ENCODE assay signal across 8 mouse cellular contexts in genomic region chr5:139409412-139409811, GRCm38 (mm10). TPM values are rescaled to one million over a fixed set of nuclear protein-coding genes. Genes with fewer than 3 reads are reported as not detected.
DNase-seq lines count a peak whose midpoint lies in the region; ATAC-seq and TF ChIP-seq lines count a peak whose summit lies in the region.

No protein-coding gene starts in this region.

- DNase-seq in adrenal gland, postnatal 14 days = peak; percentile 87
- DNase-seq in liver, postnatal 0 days = no peak
- no peak for DNase-seq in hindbrain, postnatal 0 days (ENCODE audit: low spot score)
- no peak for DNase-seq in cerebellum, adult 9-10 months
- DNase-seq in embryo, embryonic 10 days (ENCODE audit: low spot score) = no peak
- DNase-seq in left cerebral cortex, postnatal 25 days (ENCODE audit: low spot score in 2 of 2) = no peak

- TF ChIP-seq EP300 in liver, postnatal 0 days (IDR thresholded peaks at IDR 0.05; ENCODE audit: low read depth) = no peak

- intact Hi-C loops in left cerebral cortex, postnatal 25 days (cut with DNase I) = no loop called here

- peaks cover 50% of the 10 kb centered on the region for H3K4me1 ChIP-seq in heart, embryonic 13.5 days
- H3K4me1 ChIP-seq in liver, postnatal 0 days (ENCODE audit: insufficient read depth) = peaks cover 21% of the 10 kb centered on the region
- 0 out of 2 replicates have a peak, but pooled peaks cover 5% of the 10 kb centered on the region for H3K4me1 ChIP-seq in hindbrain, postnatal 0 days (ENCODE audit: insufficient read depth, low read length)

- H3K9ac ChIP-seq in heart, embryonic 13.5 days = no peak overlapping the region
- peak overlapping the region; percentile 26; the same call in 1 of the 2 replicates for H3K9ac ChIP-seq in liver, postnatal 0 days (replicated peaks)
- no peak overlapping the region for H3K9ac ChIP-seq in hindbrain, postnatal 0 days (replicated peaks; ENCODE audit: low read length)

- TF ChIP-seq CTCF in C2C12 (IDR thresholded peaks at IDR 0.05; ENCODE audit: control insufficient read depth, insufficient read depth, insufficient read length) = no peak
- no peak for TF ChIP-seq CTCF in liver, postnatal 0 days (IDR thresholded peaks at IDR 0.05; ENCODE audit: low read depth)
- TF ChIP-seq CTCF in hindbrain, postnatal 0 days (IDR thresholded peaks at IDR 0.05; ENCODE audit: low read depth) = no peak

- H3K27ac ChIP-seq in heart, embryonic 13.5 days (replicated peaks) = peak overlapping the region; percentile 64
- peak overlapping the region; percentile 65 for H3K27ac ChIP-seq in liver, postnatal 0 days (ENCODE audit: low read depth)
- no peak overlapping the region for H3K27ac ChIP-seq in hindbrain, postnatal 0 days

- no peaks in the 10 kb centered on the region for H3K79me2 ChIP-seq in C2C12 (ENCODE audit: control insufficient read depth, insufficient read depth)

- H3K27me3 ChIP-seq in C2C12 (ENCODE audit: control insufficient read depth, insufficient read depth, insufficient read length) = no peaks in the 10 kb centered on the region
- peaks cover 47% of the 10 kb centered on the region for H3K27me3 ChIP-seq in heart, embryonic 13.5 days (replicated peaks)
- H3K27me3 ChIP-seq in liver, postnatal 0 days (ENCODE audit: insufficient read depth, low read length) = no peaks in the 10 kb centered on the region
- H3K27me3 ChIP-seq in hindbrain, postnatal 0 days (ENCODE audit: insufficient read depth, low read length) = no peaks in the 10 kb centered on the region

- H3ac ChIP-seq in C2C12 (ENCODE audit: control insufficient read depth, insufficient read length, low read depth) = peak overlapping the region; percentile 20

- H3K9me3 ChIP-seq in heart, embryonic 13.5 days = no peaks in the 10 kb centered on the region
- no peaks in the 10 kb centered on the region for H3K9me3 ChIP-seq in liver, postnatal 0 days (ENCODE audit: low read length)
- H3K9me3 ChIP-seq in hindbrain, postnatal 0 days (ENCODE audit: low read length) = no peaks in the 10 kb centered on the region

- H3K4me2 ChIP-seq in heart, embryonic 13.5 days = no peak overlapping the region
- H3K4me2 ChIP-seq in liver, postnatal 0 days (ENCODE audit: low read depth, low read length) = peak overlapping the region; percentile 7; the same call in 1 of the 2 replicates
- H3K4me2 ChIP-seq in hindbrain, postnatal 0 days (ENCODE audit: low read depth, low read length) = no peak overlapping the region

- no peaks in the 10 kb centered on the region for H3K36me3 ChIP-seq in C2C12 (ENCODE audit: control insufficient read depth, insufficient read depth)
- H3K36me3 ChIP-seq in heart, embryonic 13.5 days = peaks cover 3% of the 10 kb centered on the region; the same call in 1 of the 2 replicates
- H3K36me3 ChIP-seq in liver, postnatal 0 days (replicated peaks; ENCODE audit: insufficient read depth, low read length) = no peaks in the 10 kb centered on the region; the same call in 1 of the 2 replicates
- no peaks in the 10 kb centered on the region for H3K36me3 ChIP-seq in hindbrain, postnatal 0 days (ENCODE audit: insufficient read depth, low read length)

- whole genome bisulfite sequencing in heart, embryonic 13.5 days = 47% methylated on average over 12 of the region's 12 CpGs
- 56% methylated on average over 12 of the region's 12 CpGs for WGBS in liver, postnatal 0 days (ENCODE audit: insufficient replicate concordance)
- WGBS in hindbrain, postnatal 0 days = 62% methylated on average over 12 of the region's 12 CpGs

- no peaks in the 10 kb centered on the region for H3K79me3 ChIP-seq in C2C12 (ENCODE audit: low read depth)

- H3K4me3 ChIP-seq in C2C12 (ENCODE audit: insufficient read depth, poor library complexity, severe bottlenecking) = no peak overlapping the region
- H3K4me3 ChIP-seq in heart, embryonic 13.5 days = no peak overlapping the region
- no peak overlapping the region for H3K4me3 ChIP-seq in liver, postnatal 0 days (ENCODE audit: low read depth, low read length)
- no peak overlapping the region for H3K4me3 ChIP-seq in hindbrain, postnatal 0 days (ENCODE audit: low read length)

- ATAC-seq in heart, embryonic 13.5 days (ENCODE audit: extremely low read depth, insufficient number of reproducible peaks, low FRiP score, low TSS enrichment) = peak; percentile 48
- peak; percentile 26 for ATAC-seq in liver, postnatal 0 days
- no peak for ATAC-seq in hindbrain, postnatal 0 days

TF ChIP-seq in C2C12, 6 proteins besides CTCF, POLR2A, EP300 and RAD21:
- TF ChIP-seq MYOG (IDR thresholded peaks at IDR 0.05; ENCODE audit: control insufficient read depth, extremely low read depth, insufficient read length) (no peak), CEBPB (IDR thresholded peaks at IDR 0.05; ENCODE audit: low read depth) (no peak), MAX (IDR thresholded peaks at IDR 0.05) (peak; percentile 45), USF1 (IDR thresholded peaks at IDR 0.05; ENCODE audit: low read depth) (peak; percentile 40), MYOD1 (IDR thresholded peaks at IDR 0.05; ENCODE audit: control insufficient read depth, insufficient read length, low read depth) (no peak), FOSL1 (IDR thresholded peaks at IDR 0.05; ENCODE audit: insufficient read depth, low read length, poor library complexity, severe bottlenecking) (no peak)
TF ChIP-seq in C2C12: peak in this region for 2.

RNA-seq across cellular contexts. Expression of gene C130050O18Rik, which starts 4.3 kb away (rescaled TPM):
- 0.20 TPM for polyA plus RNA-seq in C2C12 (2012; fragmentation: generic; extraction: Trizol)
- 0.30 TPM in 2 replicates for total RNA-seq in adrenal gland, postnatal 14 days (2021)
- polyA plus RNA-seq in heart, embryonic 13.5 days (2015; fragmentation: Nextera tagmentation; extraction: Ambion mirVana) = 0.24 and 0.34 TPM in 2 replicates
- polyA plus RNA-seq in liver, postnatal 0 days (2015; fragmentation: Nextera tagmentation; extraction: Ambion mirVana) = 1.9 and 2.0 TPM in 2 replicates
- total RNA-seq in hindbrain, postnatal 0 days (2014; rRNA removed) = 1.1 TPM in 1 of 2 replicates, not detected in the other
- 0.34 TPM in 1 of 2 replicates, not detected in the other for polyA plus RNA-seq in hindbrain, postnatal 0 days (2015; fragmentation: Nextera tagmentation; extraction: Ambion mirVana)
- total RNA-seq in left cerebral cortex, postnatal 25 days (2021) = under 1 TPM; 0.30 to 0.34 TPM

RNA-seq across cellular contexts. Expression of gene Gper1, which starts 13.5 kb away (rescaled TPM):
- polyA plus RNA-seq in C2C12 (2012; fragmentation: generic; extraction: Trizol) = 18.8 TPM
- 4.6 and 6.3 TPM in 2 replicates for total RNA-seq in adrenal gland, postnatal 14 days (2021)
- polyA plus RNA-seq in heart, embryonic 13.5 days (2015; fragmentation: Nextera tagmentation; extraction: Ambion mirVana) = 0.90 and 1.2 TPM in 2 replicates
- polyA plus RNA-seq in liver, postnatal 0 days (2015; fragmentation: Nextera tagmentation; extraction: Ambion mirVana) = 0.09 and 0.11 TPM in 2 replicates
- 5.8 and 9.6 TPM in 2 replicates for total RNA-seq in hindbrain, postnatal 0 days (2014; rRNA removed)
- polyA plus RNA-seq in hindbrain, postnatal 0 days (2015; fragmentation: Nextera tagmentation; extraction: Ambion mirVana) = 5.6 and 6.2 TPM in 2 replicates
- total RNA-seq in left cerebral cortex, postnatal 25 days (2021) = 1 to 10 TPM; 3.0 to 3.3 TPM

RNA-seq across cellular contexts. Expression of gene Gpr146, which starts 31.9 kb away (rescaled TPM):
- polyA plus RNA-seq in C2C12 (2012; fragmentation: generic; extraction: Trizol) = 1.7 TPM
- total RNA-seq in adrenal gland, postnatal 14 days (2021) = 12.1 and 14.8 TPM in 2 replicates
- polyA plus RNA-seq in heart, embryonic 13.5 days (2015; fragmentation: Nextera tagmentation; extraction: Ambion mirVana) = 7.0 and 8.8 TPM in 2 replicates
- 14.5 and 14.7 TPM in 2 replicates for polyA plus RNA-seq in liver, postnatal 0 days (2015; fragmentation: Nextera tagmentation; extraction: Ambion mirVana)
- 8.1 and 10.1 TPM in 2 replicates for total RNA-seq in hindbrain, postnatal 0 days (2014; rRNA removed)
- polyA plus RNA-seq in hindbrain, postnatal 0 days (2015; fragmentation: Nextera tagmentation; extraction: Ambion mirVana) = 3.7 and 4.4 TPM in 2 replicates
- 10 to 100 TPM; 12.0 to 13.5 TPM for total RNA-seq in left cerebral cortex, postnatal 25 days (2021)

RNA-seq across cellular contexts. Expression of gene 3110082I17Rik, which starts 50.9 kb away (rescaled TPM):
- polyA plus RNA-seq in C2C12 (2012; fragmentation: generic; extraction: Trizol) = 31.4 TPM
- 9.6 and 11.2 TPM in 2 replicates for total RNA-seq in adrenal gland, postnatal 14 days (2021)
- polyA plus RNA-seq in heart, embryonic 13.5 days (2015; fragmentation: Nextera tagmentation; extraction: Ambion mirVana) = 21.4 and 22.4 TPM in 2 replicates
- polyA plus RNA-seq in liver, postnatal 0 days (2015; fragmentation: Nextera tagmentation; extraction: Ambion mirVana) = 7.5 and 9.5 TPM in 2 replicates
- total RNA-seq in hindbrain, postnatal 0 days (2014; rRNA removed) = 6.1 and 12.8 TPM in 2 replicates
- 17.1 and 18.2 TPM in 2 replicates for polyA plus RNA-seq in hindbrain, postnatal 0 days (2015; fragmentation: Nextera tagmentation; extraction: Ambion mirVana)
- total RNA-seq in left cerebral cortex, postnatal 25 days (2021) = 10 to 100 TPM; 13.9 to 15.6 TPM

RNA-seq across cellular contexts. Expression of gene Cyp2w1, which starts 57.0 kb away (rescaled TPM):
- not detected for polyA plus RNA-seq in C2C12 (2012; fragmentation: generic; extraction: Trizol)
- not detected in 2 replicates for total RNA-seq in adrenal gland, postnatal 14 days (2021)
- polyA plus RNA-seq in heart, embryonic 13.5 days (2015; fragmentation: Nextera tagmentation; extraction: Ambion mirVana) = not detected in 2 replicates
- not detected in 2 replicates for polyA plus RNA-seq in liver, postnatal 0 days (2015; fragmentation: Nextera tagmentation; extraction: Ambion mirVana)
- not detected in 2 replicates for total RNA-seq in hindbrain, postnatal 0 days (2014; rRNA removed)
- polyA plus RNA-seq in hindbrain, postnatal 0 days (2015; fragmentation: Nextera tagmentation; extraction: Ambion mirVana) = not detected in 2 replicates
- not detected for total RNA-seq in left cerebral cortex, postnatal 25 days (2021)
